Mouse (Mus musculus) ES-Bruce4 (cell line): Measurements from ENCODE around the gene Chmp3. TPM values are rescaled to one million over a fixed set of nuclear protein-coding genes. Genes with fewer than 3 reads are reported as not detected.

Experiments used
- H3K27ac ChIP-seq: 2 replicates; pipeline ENCODE4 v1.5.1; 2012; ENCODE audit warnings: low read length, inconsistent platforms; ENCODE audit not compliant: insufficient read depth
- H3K27me3 ChIP-seq: 2 replicates; pipeline ENCODE4 v1.6.1; 2012; ENCODE audit warnings: mild to moderate bottlenecking, low read length, inconsistent platforms; ENCODE audit not compliant: control insufficient read depth, poor library complexity, insufficient read depth, severe bottlenecking
- H3K36me3 ChIP-seq: 2 replicates; pipeline ENCODE4 v1.6.1; 2012; ENCODE audit warnings: inconsistent platforms, mild to moderate bottlenecking, low read length, moderate library complexity; ENCODE audit not compliant: control insufficient read depth, poor library complexity, insufficient read depth, severe bottlenecking
- H3K4me1 ChIP-seq: one replicate; pipeline ENCODE4 v1.8.1; 2011; ENCODE audit warnings: low read length; ENCODE audit not compliant: control insufficient read depth, insufficient read depth
- H3K4me3 ChIP-seq: 2 replicates; pipeline ENCODE4 v1.5.1; 2011; ENCODE audit warnings: low read depth, mild to moderate bottlenecking, low read length
- H3K9ac ChIP-seq: 2 replicates; pipeline ENCODE4 v1.6.1; 2012; ENCODE audit warnings: low read depth, mild to moderate bottlenecking, inconsistent platforms; ENCODE audit not compliant: poor library complexity, severe bottlenecking
- H3K9me3 ChIP-seq: replicated peaks from 2 replicates; pipeline ENCODE4 v1.6.1; 2012; ENCODE audit warnings: mild to moderate bottlenecking, low read length, inconsistent platforms; ENCODE audit not compliant: control insufficient read depth, poor library complexity, insufficient read depth, severe bottlenecking
- CTCF ChIP-seq: IDR thresholded peaks from one replicate; pipeline ENCODE4 v1.8.1; 2011; ENCODE audit warnings: low read depth, low read length
- EP300 ChIP-seq: IDR thresholded peaks from 2 replicates; pipeline ENCODE4 v1.6.1; 2011; ENCODE audit warnings: low read depth, low read length; ENCODE audit not compliant: insufficient read depth
- POLR2A ChIP-seq: IDR thresholded peaks from one replicate; pipeline ENCODE4 v1.8.1; 2011; ENCODE audit warnings: low read length; ENCODE audit not compliant: insufficient read depth
- polyA plus RNA-seq: library from polyadenylated mRNA; stranded (reverse); fragments of >200 nt; gene quantifications from 2 replicates; pipeline ENCODE4 v1.2.4, GENCODE M21; 2011; ENCODE audit warnings: low read depth; ENCODE audit not compliant: missing spikeins, insufficient read depth, insufficient read length

Chmp3 gene
- polyA plus RNA-seq, 1 experiment = 149 TPM

- H3K4me1 ChIP-seq = no peaks in the 10 kb centered on the region
- H3K27ac ChIP-seq = no peak overlapping the region
- TF ChIP-seq CTCF (no peak), EP300 (no peak), POLR2A (no peak)
- H3K27me3 ChIP-seq = no peaks in the 10 kb centered on the region
- no peaks in the 10 kb centered on the region for H3K36me3 ChIP-seq
- no peak overlapping the region for H3K4me3 ChIP-seq
- no peak overlapping the region for H3K9ac ChIP-seq
- H3K9me3 ChIP-seq = no peaks in the 10 kb centered on the region
These were observed 39.5 kb upstream of the Chmp3 start for GRCm38 (mm10) chr6:71504091-71504490.

GRCm38 (mm10) chr6:71505671-71506070 lies 37.9 kb upstream of the Chmp3 start:
- H3K36me3 ChIP-seq = no peaks in the 10 kb centered on the region
- H3K4me3 ChIP-seq = no peak overlapping the region
- no peaks in the 10 kb centered on the region for H3K27me3 ChIP-seq
- no peaks in the 10 kb centered on the region for H3K4me1 ChIP-seq
- no peak overlapping the region for H3K9ac ChIP-seq
- no peaks in the 10 kb centered on the region for H3K9me3 ChIP-seq
- H3K27ac ChIP-seq = no peak overlapping the region
- no peak for TF ChIP-seq CTCF
- TF ChIP-seq POLR2A = no peak
- no peak for TF ChIP-seq EP300

- H3K9me3 ChIP-seq = no peaks in the 10 kb centered on the region
These were observed 24.1 kb upstream of the Chmp3 start for GRCm38 (mm10) chr6:71519476-71519875.

GRCm38 (mm10) chr6:71525556-71525955 lies 18.0 kb upstream of the Chmp3 start:
- TF ChIP-seq CTCF = no peak
- no peak for TF ChIP-seq EP300
- TF ChIP-seq POLR2A = no peak
- no peak overlapping the region for H3K9ac ChIP-seq
- H3K27me3 ChIP-seq = no peaks in the 10 kb centered on the region
- H3K4me3 ChIP-seq = no peak overlapping the region
- H3K9me3 ChIP-seq = no peaks in the 10 kb centered on the region
- H3K27ac ChIP-seq = no peak overlapping the region
- H3K36me3 ChIP-seq = no peaks in the 10 kb centered on the region
- no peaks in the 10 kb centered on the region for H3K4me1 ChIP-seq

More at GRCm38 (mm10) chr6:71519476-71519875, 24.1 kb upstream of the Chmp3 start:
- Histone ChIP-seq H3K4me1 (no peaks in the 10 kb centered on the region), H3K4me3 (no peak overlapping the region), H3K27me3 (no peaks in the 10 kb centered on the region), H3K36me3 (no peaks in the 10 kb centered on the region), H3K9ac (no peak overlapping the region), H3K27ac (no peak overlapping the region)
- TF ChIP-seq EP300 = no peak
- no peak for TF ChIP-seq CTCF
- TF ChIP-seq POLR2A = no peak

- H3K4me3 ChIP-seq = no peak overlapping the region
- H3K9me3 ChIP-seq = no peaks in the 10 kb centered on the region
- no peaks in the 10 kb centered on the region for H3K4me1 ChIP-seq
- no peaks in the 10 kb centered on the region for H3K27me3 ChIP-seq
- TF ChIP-seq EP300 (no peak), CTCF (no peak), POLR2A (no peak)
- no peak overlapping the region for H3K27ac ChIP-seq
- H3K36me3 ChIP-seq = no peaks in the 10 kb centered on the region
- no peak overlapping the region for H3K9ac ChIP-seq
These were observed 16.5 kb upstream of the Chmp3 start for GRCm38 (mm10) chr6:71527056-71527455.

- Histone ChIP-seq H3K4me3 (no peak overlapping the region), H3K4me1 (no peaks in the 10 kb centered on the region), H3K36me3 (no peaks in the 10 kb centered on the region), H3K27ac (no peak overlapping the region), H3K27me3 (no peaks in the 10 kb centered on the region), H3K9me3 (no peaks in the 10 kb centered on the region), H3K9ac (no peak overlapping the region)
- TF ChIP-seq EP300 = no peak
- TF ChIP-seq POLR2A = no peak
- no peak for TF ChIP-seq CTCF
These were observed 15.8 kb upstream of the Chmp3 start for GRCm38 (mm10) chr6:71527826-71528225.
